Mouse (Mus musculus): ENCODE measurements around the gene Hils1. TPM values are rescaled to one million over a fixed set of nuclear protein-coding genes. Genes with fewer than 3 reads are reported as not detected.

Gene Hils1
- polyA plus RNA-seq, 1 experiment, result not detected

DNA sequence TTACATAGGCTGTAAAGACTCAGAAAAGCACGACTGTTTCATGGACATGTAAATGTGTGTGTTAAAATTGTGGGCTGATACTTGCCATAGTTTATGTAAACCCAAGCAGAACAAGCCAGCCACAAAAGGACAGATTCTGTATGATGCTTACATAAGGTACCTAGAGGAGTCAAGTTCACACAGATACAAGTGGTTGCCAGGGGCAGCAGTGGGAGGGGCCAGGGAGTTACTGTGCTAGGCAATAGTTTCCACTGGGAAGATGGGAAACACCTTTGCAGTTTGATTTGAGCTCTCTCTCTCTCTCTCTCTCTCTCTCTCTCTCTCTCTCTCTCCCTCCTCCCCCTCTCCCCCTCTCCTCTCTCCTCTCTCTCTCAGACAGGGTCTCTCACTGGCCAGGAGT lies 17.7 kb downstream of the Hils1 start:
- Histone ChIP-seq H3K4me3 (ENCODE audit: insufficient read depth, low read length) (no peak overlapping the region), H3K4me1 (ENCODE audit: control insufficient read depth, insufficient read depth, low read length) (peaks cover 7% of the 10 kb centered on the region; the same call in 1 of the 2 replicates), H3K27ac (ENCODE audit: insufficient read depth, low read length) (no peak overlapping the region)
- TF ChIP-seq POLR2A (IDR thresholded peaks at IDR 0.05; ENCODE audit: extremely low read depth, insufficient read depth, low read length) (no peak), CTCF (IDR thresholded peaks at IDR 0.05; ENCODE audit: extremely low read depth, insufficient read depth, low read length) (no peak)

GRCm38 (mm10) chr11:94985822-94986221 lies 18.4 kb downstream of the Hils1 start:
- Histone ChIP-seq H3K4me3 (ENCODE audit: insufficient read depth, low read length) (no peak overlapping the region), H3K27ac (ENCODE audit: insufficient read depth, low read length) (no peak overlapping the region), H3K4me1 (ENCODE audit: control insufficient read depth, insufficient read depth, low read length) (peaks cover 7% of the 10 kb centered on the region; the same call in 1 of the 2 replicates)
- no peak for TF ChIP-seq CTCF (IDR thresholded peaks at IDR 0.05; ENCODE audit: extremely low read depth, insufficient read depth, low read length)
- TF ChIP-seq POLR2A (IDR thresholded peaks at IDR 0.05; ENCODE audit: extremely low read depth, insufficient read depth, low read length), result no peak

DNA sequence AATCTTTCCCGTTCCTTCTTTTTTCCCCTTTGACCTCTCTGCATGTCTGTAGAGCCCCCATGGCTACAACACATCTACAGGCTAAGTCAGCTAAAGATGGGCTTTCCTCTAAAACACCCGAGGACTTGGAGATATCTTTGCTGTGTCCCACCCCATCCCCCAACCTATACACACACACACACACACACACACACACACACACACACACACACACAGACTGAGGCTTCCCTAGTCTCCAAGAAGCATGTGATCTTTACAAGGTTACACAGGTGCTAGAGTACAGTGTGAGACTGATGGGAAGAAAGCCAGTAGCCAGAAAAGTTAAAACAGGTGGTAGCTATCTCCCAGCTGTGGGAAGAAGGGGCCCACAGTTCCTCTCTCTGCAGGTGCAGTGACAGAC lies 19.0 kb downstream of the Hils1 start:
- TF ChIP-seq POLR2A (IDR thresholded peaks at IDR 0.05; ENCODE audit: extremely low read depth, insufficient read depth, low read length), result no peak
- TF ChIP-seq CTCF (IDR thresholded peaks at IDR 0.05; ENCODE audit: extremely low read depth, insufficient read depth, low read length), result no peak
- Histone ChIP-seq H3K4me3 (ENCODE audit: insufficient read depth, low read length) (no peak overlapping the region), H3K4me1 (ENCODE audit: control insufficient read depth, insufficient read depth, low read length) (peaks cover 7% of the 10 kb centered on the region; the same call in 1 of the 2 replicates), H3K27ac (ENCODE audit: insufficient read depth, low read length) (no peak overlapping the region)

GRCm38 (mm10) chr11:94987341-94987740 lies 19.9 kb downstream of the Hils1 start:
- Histone ChIP-seq H3K4me1 (ENCODE audit: control insufficient read depth, insufficient read depth, low read length) (peaks cover 7% of the 10 kb centered on the region; the same call in 1 of the 2 replicates), H3K4me3 (ENCODE audit: insufficient read depth, low read length) (no peak overlapping the region), H3K27ac (ENCODE audit: insufficient read depth, low read length) (peak overlapping the region; percentile 55)
- no peak for TF ChIP-seq CTCF (IDR thresholded peaks at IDR 0.05; ENCODE audit: extremely low read depth, insufficient read depth, low read length)
- no peak for TF ChIP-seq POLR2A (IDR thresholded peaks at IDR 0.05; ENCODE audit: extremely low read depth, insufficient read depth, low read length)

- no peak for TF ChIP-seq POLR2A (IDR thresholded peaks at IDR 0.05; ENCODE audit: extremely low read depth, insufficient read depth, low read length)
- no peak for TF ChIP-seq CTCF (IDR thresholded peaks at IDR 0.05; ENCODE audit: extremely low read depth, insufficient read depth, low read length)
- H3K27ac ChIP-seq (ENCODE audit: insufficient read depth, low read length), result peak overlapping the region; percentile 55
- peaks cover 7% of the 10 kb centered on the region; the same call in 1 of the 2 replicates for H3K4me1 ChIP-seq (ENCODE audit: control insufficient read depth, insufficient read depth, low read length)
- H3K4me3 ChIP-seq (ENCODE audit: insufficient read depth, low read length), result no peak overlapping the region
These were observed 20.5 kb downstream of the Hils1 start for GRCm38 (mm10) chr11:94987851-94988250.

DNA sequence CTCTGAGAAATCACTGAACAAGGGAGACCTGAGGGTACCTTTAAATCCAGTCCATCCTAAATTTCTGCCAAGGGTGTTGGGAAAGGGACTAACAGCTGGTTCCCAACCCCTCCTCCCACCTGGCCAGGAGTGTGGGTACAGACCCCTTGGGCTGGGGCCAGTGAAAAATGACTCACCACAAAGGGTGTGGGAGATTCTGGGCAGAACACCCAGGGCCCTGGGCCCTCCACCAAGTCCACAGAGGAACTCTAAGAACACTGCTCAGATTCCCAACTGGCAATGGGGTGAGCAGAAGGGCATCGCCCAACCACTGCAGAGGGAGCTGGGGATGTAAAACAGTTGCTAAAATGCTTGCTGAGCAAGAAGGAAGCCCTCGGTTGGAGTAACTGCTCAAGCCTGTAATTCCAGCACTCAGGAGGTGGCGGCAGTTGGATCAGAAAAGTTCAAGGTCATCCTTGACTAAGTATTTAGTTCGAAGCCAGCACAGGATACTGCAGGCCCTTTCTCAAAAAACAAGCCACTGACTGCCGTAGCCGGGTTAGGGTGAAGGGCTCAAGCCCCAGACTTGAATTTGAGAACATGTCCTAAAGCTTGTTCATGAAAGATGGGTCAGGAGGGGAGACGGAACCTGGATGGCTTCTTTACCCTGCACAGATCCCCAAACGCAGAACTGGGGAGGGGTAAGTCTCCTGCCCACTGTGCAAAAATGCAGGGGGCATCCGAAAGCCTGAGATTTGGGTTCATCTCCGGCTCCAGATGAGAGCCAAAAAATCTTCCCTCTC lies 21.6 kb downstream of the Hils1 start:
- H3K27ac ChIP-seq (ENCODE audit: insufficient read depth, low read length), result peak overlapping the region; percentile 80
- TF ChIP-seq POLR2A (IDR thresholded peaks at IDR 0.05; ENCODE audit: extremely low read depth, insufficient read depth, low read length) (no peak), CTCF (IDR thresholded peaks at IDR 0.05; ENCODE audit: extremely low read depth, insufficient read depth, low read length) (no peak)
- peaks cover 8% of the 10 kb centered on the region; the same call in 1 of the 2 replicates for H3K4me1 ChIP-seq (ENCODE audit: control insufficient read depth, insufficient read depth, low read length)
- peak overlapping the region; percentile 53 for H3K4me3 ChIP-seq (ENCODE audit: insufficient read depth, low read length)

GRCm38 (mm10) chr11:94989562-94990017 lies 22.2 kb downstream of the Hils1 start:
- peak overlapping the region; percentile 53 for H3K4me3 ChIP-seq (ENCODE audit: insufficient read depth, low read length)
- peaks cover 9% of the 10 kb centered on the region; the same call in 1 of the 2 replicates for H3K4me1 ChIP-seq (ENCODE audit: control insufficient read depth, insufficient read depth, low read length)
- H3K27ac ChIP-seq (ENCODE audit: insufficient read depth, low read length), result peak overlapping the region; percentile 82
- TF ChIP-seq CTCF (IDR thresholded peaks at IDR 0.05; ENCODE audit: extremely low read depth, insufficient read depth, low read length) (no peak), POLR2A (IDR thresholded peaks at IDR 0.05; ENCODE audit: extremely low read depth, insufficient read depth, low read length) (peak; percentile 40; the same call in 1 of the 2 replicates)

DNA sequence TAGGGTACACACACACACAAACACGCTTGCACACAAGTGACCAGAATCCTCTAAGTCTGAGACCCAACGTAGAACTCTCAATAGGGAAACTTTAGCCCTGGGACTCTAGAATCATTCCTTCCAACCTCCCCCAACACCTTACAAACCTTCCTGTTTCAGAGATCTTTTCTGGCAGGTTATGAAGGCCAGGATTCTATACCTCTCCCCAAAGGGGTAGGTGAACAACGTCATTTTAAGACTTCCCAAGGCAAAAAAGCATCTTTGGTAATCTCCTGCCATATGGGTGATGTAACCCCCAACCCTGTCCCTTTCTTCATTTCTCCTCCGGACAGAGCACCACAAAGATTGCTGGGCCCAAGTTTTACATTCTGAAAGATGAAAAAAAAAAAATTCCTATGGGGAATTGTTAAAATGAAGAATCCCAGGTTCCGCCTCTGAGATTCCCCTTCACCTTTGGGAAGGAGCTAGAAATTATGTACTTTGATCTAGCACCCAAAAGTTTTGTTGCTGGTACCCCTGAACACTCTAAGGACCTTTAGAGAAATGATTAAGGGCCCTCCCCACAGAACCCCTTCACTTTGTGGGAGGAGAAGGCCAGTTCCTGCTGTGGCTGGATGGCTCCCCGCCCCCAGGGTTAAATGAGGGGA lies 22.8 kb downstream of the Hils1 start:
- TF ChIP-seq CTCF (IDR thresholded peaks at IDR 0.05; ENCODE audit: extremely low read depth, insufficient read depth, low read length), result no peak
- TF ChIP-seq POLR2A (IDR thresholded peaks at IDR 0.05; ENCODE audit: extremely low read depth, insufficient read depth, low read length), result no peak
- H3K4me1 ChIP-seq (ENCODE audit: control insufficient read depth, insufficient read depth, low read length), result peaks cover 12% of the 10 kb centered on the region; the same call in 1 of the 2 replicates
- peak overlapping the region; percentile 53 for H3K4me3 ChIP-seq (ENCODE audit: insufficient read depth, low read length)
- H3K27ac ChIP-seq (ENCODE audit: insufficient read depth, low read length), result peak overlapping the region; percentile 82

- Histone ChIP-seq H3K4me1 (ENCODE audit: control insufficient read depth, insufficient read depth, low read length) (peaks cover 13% of the 10 kb centered on the region; the same call in 1 of the 2 replicates), H3K4me3 (ENCODE audit: insufficient read depth, low read length) (peak within 1 kb of the TSS; percentile 53), H3K27ac (ENCODE audit: insufficient read depth, low read length) (peak within 1 kb of the TSS; percentile 95)
- TF ChIP-seq POLR2A (IDR thresholded peaks at IDR 0.05; ENCODE audit: extremely low read depth, insufficient read depth, low read length) (peak; percentile 54; the same call in 1 of the 2 replicates), CTCF (IDR thresholded peaks at IDR 0.05; ENCODE audit: extremely low read depth, insufficient read depth, low read length) (0 out of 2 replicates have a peak, but pooled peaks have one; percentile 10)
These were observed 23.6 kb downstream of the Hils1 start, which contains the start of gene Ppp1r9b for GRCm38 (mm10) chr11:94990749-94991577. Gene Ppp1r9b, plus strand, starts transcription at chr11:94991035.
